Mouse (Mus musculus): ENCODE data around the gene Mrpl35. TPM values are rescaled to one million over a fixed set of nuclear protein-coding genes. Genes with fewer than 3 reads are reported as not detected.
A peak's percentile ranks its signal among the peaks of the same experiment; 100 is the strongest.

Mrpl35 gene
- polyA plus RNA-seq, 1 experiment from 2014 or later: 35.2 TPM

- ChIA-PET CTCF (interaction anchor here (1.2 kb wide), 1 partner anchor 10 kb away, joined by 4 read pairs; no protein-coding TSS in a partner anchor), POLR2A (interaction anchor here (0.6 to 0.8 kb wide), 2 partner anchors 9 to 15 kb away, joined by 3 read pairs; no protein-coding TSS in a partner anchor)
- ATAC-seq: no peak
- no peak for DNase-seq (ENCODE audit: low read depth, low spot score)
- peaks cover 8% of the 10 kb centered on the region for H3K27me3 ChIP-seq
- in situ Hi-C loops (cut with MboI; ENCODE audit: low pct_unique_long_range_greater_than_20kb): loop anchor here (25.0 kb wide), 1 partner anchor 387 kb away; the partner anchor contains the start of gene Rmnd5a
- TF ChIP-seq CTCF (IDR thresholded peaks at IDR 0.05): no peak
Observed at GRCm38 (mm10) chr6:71823961-71824360, 2.8 kb downstream of the Mrpl35 start.

- peaks cover 8% of the 10 kb centered on the region for H3K27me3 ChIP-seq
- TF ChIP-seq CTCF (IDR thresholded peaks at IDR 0.05): no peak
- DNase-seq (ENCODE audit: low read depth, low spot score): no peak
- in situ Hi-C loops (cut with MboI; ENCODE audit: low pct_unique_long_range_greater_than_20kb): loop anchor here (25.0 kb wide), 1 partner anchor 386 kb away; the partner anchor contains the start of gene Rmnd5a
- CTCF ChIA-PET: interaction anchor here (1.2 kb wide), 1 partner anchor 9 kb away, joined by 4 read pairs; no protein-coding TSS in a partner anchor
- peak; percentile 69 for ATAC-seq
- POLR2A ChIA-PET: interaction anchor here (0.8 kb wide), 1 partner anchor 14 kb away, joined by 3 read pairs; no protein-coding TSS in a partner anchor
Observed at GRCm38 (mm10) chr6:71823488-71823887, 3.3 kb downstream of the Mrpl35 start.

GRCm38 (mm10) chr6:71823085-71823484, 3.7 kb downstream of the Mrpl35 start:
- DNase-seq (ENCODE audit: low read depth, low spot score): no peak
- peaks cover 8% of the 10 kb centered on the region for H3K27me3 ChIP-seq
- TF ChIP-seq CTCF (IDR thresholded peaks at IDR 0.05): no peak
- no peak for ATAC-seq
- CTCF ChIA-PET: no interaction called here
- POLR2A ChIA-PET: interaction anchor here (0.6 kb wide), 1 partner anchor 65 kb away, joined by 3 read pairs; no protein-coding TSS in a partner anchor
- in situ Hi-C loops (cut with MboI; ENCODE audit: low pct_unique_long_range_greater_than_20kb): loop anchor here (25.0 kb wide), 1 partner anchor 386 kb away; the partner anchor contains the start of gene Rmnd5a

- peak; percentile 44 for ATAC-seq
- POLR2A ChIA-PET: no interaction called here
Observed at GRCm38 (mm10) chr6:71819764-71820292, 6.9 kb downstream of the Mrpl35 start.

GRCm38 (mm10) chr6:71812820-71813219, 13.9 kb downstream of the Mrpl35 start:
- no peak for ATAC-seq
- DNase-seq (ENCODE audit: low read depth, low spot score): no peak
- in situ Hi-C loops (cut with MboI; ENCODE audit: low pct_unique_long_range_greater_than_20kb): loop anchor here (25.0 kb wide), 1 partner anchor 376 kb away; the partner anchor contains the start of gene Rmnd5a
- no peaks in the 10 kb centered on the region for H3K27me3 ChIP-seq
- ChIA-PET CTCF (no interaction called here), POLR2A (no interaction called here)
- no peak for TF ChIP-seq CTCF (IDR thresholded peaks at IDR 0.05)

More at GRCm38 (mm10) chr6:71819764-71820292, 6.9 kb downstream of the Mrpl35 start:
- no peak for DNase-seq (ENCODE audit: low read depth, low spot score)
- TF ChIP-seq CTCF (IDR thresholded peaks at IDR 0.05): no peak
- no peaks in the 10 kb centered on the region for H3K27me3 ChIP-seq
- in situ Hi-C loops (cut with MboI; ENCODE audit: low pct_unique_long_range_greater_than_20kb): loop anchor here (25.0 kb wide), 1 partner anchor 383 kb away; the partner anchor contains the start of gene Rmnd5a
- CTCF ChIA-PET: no interaction called here

- DNase-seq (ENCODE audit: low read depth, low spot score) (no peak), ATAC-seq (no peak)
- CTCF ChIA-PET: interaction anchor here (0.8 kb wide), 1 partner anchor 23 kb away, joined by 3 read pairs; no protein-coding TSS in a partner anchor
- in situ Hi-C loops (cut with MboI; ENCODE audit: low pct_unique_long_range_greater_than_20kb): loop anchor here (5.0 to 25.0 kb wide), 4 partner anchors 178 to 1005 kb away; partner anchors contain the start of genes Kdm3a and Rmnd5a
- no peaks in the 10 kb centered on the region for H3K27me3 ChIP-seq
- POLR2A ChIA-PET: interaction anchor here (1.2 kb wide), 1 partner anchor 14 kb away, joined by 3 read pairs; no protein-coding TSS in a partner anchor
- TF ChIP-seq CTCF (IDR thresholded peaks at IDR 0.05): no peak
Observed at GRCm38 (mm10) chr6:71809890-71810289, 16.9 kb downstream of the Mrpl35 start.

- ChIA-PET POLR2A (no interaction called here), CTCF (no interaction called here)
- ATAC-seq (no peak), DNase-seq (ENCODE audit: low read depth, low spot score) (no peak)
- TF ChIP-seq CTCF (IDR thresholded peaks at IDR 0.05): no peak
- no peaks in the 10 kb centered on the region for H3K27me3 ChIP-seq
- in situ Hi-C loops (cut with MboI; ENCODE audit: low pct_unique_long_range_greater_than_20kb): loop anchor here (5.0 to 25.0 kb wide), 4 partner anchors 174 to 1002 kb away; partner anchors contain the start of genes Kdm3a and Rmnd5a
Observed at GRCm38 (mm10) chr6:71806713-71807112, 20.1 kb downstream of the Mrpl35 start.

GRCm38 (mm10) chr6:71804061-71804829, 22.5 kb downstream of the Mrpl35 start:
- TF ChIP-seq CTCF (IDR thresholded peaks at IDR 0.05): peak; percentile 93
- no peaks in the 10 kb centered on the region for H3K27me3 ChIP-seq
- DNase-seq (ENCODE audit: low read depth, low spot score): peak; percentile 35
- POLR2A ChIA-PET: no interaction called here
- CTCF ChIA-PET: interaction anchor here (0.7 to 3.5 kb wide), 16 partner anchors 11 to 679 kb away, joined by 3 to 15 read pairs (median 3); no protein-coding TSS in a partner anchor
- in situ Hi-C loops (cut with MboI; ENCODE audit: low pct_unique_long_range_greater_than_20kb): loop anchor here (10.0 to 25.0 kb wide), 3 partner anchors 367 to 999 kb away; partner anchors contain the start of gene Rmnd5a
- peak; percentile 75 for ATAC-seq

- DNase-seq (ENCODE audit: low read depth, low spot score) (no peak), ATAC-seq (no peak)
- in situ Hi-C loops (cut with MboI; ENCODE audit: low pct_unique_long_range_greater_than_20kb): loop anchor here (10.0 to 25.0 kb wide), 3 partner anchors 366 to 999 kb away; partner anchors contain the start of gene Rmnd5a
- no peaks in the 10 kb centered on the region for H3K27me3 ChIP-seq
- ChIA-PET CTCF (interaction anchor here (0.8 to 3.5 kb wide), 13 partner anchors 12 to 678 kb away, joined by 3 to 15 read pairs (median 3); no protein-coding TSS in a partner anchor), POLR2A (no interaction called here)
- no peak for TF ChIP-seq CTCF (IDR thresholded peaks at IDR 0.05)
Observed at GRCm38 (mm10) chr6:71803609-71804008, 23.2 kb downstream of the Mrpl35 start.

- no peaks in the 10 kb centered on the region for H3K27me3 ChIP-seq
- DNase-seq (ENCODE audit: low read depth, low spot score): no peak
- no peak for ATAC-seq
- in situ Hi-C loops (cut with MboI; ENCODE audit: low pct_unique_long_range_greater_than_20kb): loop anchor here (10.0 to 25.0 kb wide), 3 partner anchors 364 to 997 kb away; partner anchors contain the start of gene Rmnd5a
- CTCF ChIA-PET: no interaction called here
- no peak for TF ChIP-seq CTCF (IDR thresholded peaks at IDR 0.05)
- POLR2A ChIA-PET: no interaction called here
Observed at GRCm38 (mm10) chr6:71801714-71802094, 25.1 kb downstream of the Mrpl35 start.
